Mouse (Mus musculus) forebrain, embryonic 12.5 days (tissue): ENCODE results near the gene Tgoln1. TPM values are rescaled to one million over a fixed set of nuclear protein-coding genes. Genes with fewer than 3 reads are reported as not detected.

Experiments used
- ATAC-seq: fragments of 200-750 bp; cut with Nextera tagmentation; 2 replicates; pipeline ENCODE4 v1.8.0; 2017; ENCODE audit warnings: moderate TSS enrichment; ENCODE audit not compliant: low FRiP score
- H3K27ac ChIP-seq: fragments of 300-500 bp; sonication (generic); 2 replicates; pipeline ENCODE4 v1.5.1; 2016; ENCODE audit warnings: mild to moderate bottlenecking
- H3K27me3 ChIP-seq: fragments of 300-500 bp; sonication (generic); 2 replicates; pipeline ENCODE4 v1.6.1; 2016; ENCODE audit warnings: mild to moderate bottlenecking
- H3K36me3 ChIP-seq: fragments of 300-500 bp; sonication (generic); replicated peaks from 2 replicates; pipeline ENCODE4 v1.6.1; 2016; ENCODE audit warnings: mild to moderate bottlenecking
- H3K4me1 ChIP-seq: fragments of 300-500 bp; sonication (generic); 2 replicates; pipeline ENCODE4 v1.6.1; 2016
- H3K4me2 ChIP-seq: fragments of 300-500 bp; sonication (generic); 2 replicates; pipeline ENCODE4 v1.6.1; 2016; ENCODE audit warnings: mild to moderate bottlenecking, moderate library complexity
- H3K4me3 ChIP-seq: fragments of 300-500 bp; sonication (generic); replicated peaks from 2 replicates; pipeline ENCODE4 v1.5.1; 2016; ENCODE audit warnings: mild to moderate bottlenecking
- H3K9ac ChIP-seq: fragments of 300-500 bp; sonication (generic); 2 replicates; pipeline ENCODE4 v1.6.1; 2016; ENCODE audit warnings: mild to moderate bottlenecking
- H3K9me3 ChIP-seq: fragments of 300-500 bp; sonication (generic); 2 replicates; pipeline ENCODE4 v1.6.1; 2016
- WGBS: fragments of 180-500 bp; shearing (Covaris S2); methylation state at CpG from one replicate; pipeline ENCODE4 v1.1.7; 2016; 5-methylcytosine and 5-hydroxymethylcytosine counted together
- polyA plus RNA-seq: library from polyadenylated mRNA; unstranded; fragments of >200 nt; fragmentation: Nextera tagmentation; extraction: Ambion mirVana; gene quantifications from 2 replicates; pipeline ENCODE4 v1.2.1, GENCODE M21; 2016

The Tgoln1 gene
- polyA plus RNA-seq, 1 experiment from 2014 or later = 31.0 TPM

DNA sequence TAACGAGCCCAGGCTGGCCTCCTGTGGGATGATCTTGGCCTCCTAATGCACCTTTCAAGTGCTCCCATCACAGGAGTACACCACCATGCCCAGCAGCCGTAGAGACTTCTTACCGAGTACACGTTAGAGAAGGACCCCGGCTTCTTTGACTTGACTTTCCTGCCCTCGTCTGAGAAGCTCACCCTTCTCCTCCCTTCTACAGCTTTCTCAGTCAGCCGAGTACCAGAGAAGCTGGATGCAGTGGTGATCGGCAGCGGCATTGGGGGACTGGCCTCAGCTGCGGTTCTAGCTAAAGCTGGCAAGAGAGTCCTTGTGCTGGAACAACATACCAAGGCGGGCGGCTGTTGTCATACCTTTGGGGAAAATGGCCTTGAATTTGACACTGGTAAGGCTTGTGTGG is 16.0 kb downstream of the Tgoln1 start:
- Histone ChIP-seq H3K9me3 (no peaks in the 10 kb centered on the region), H3K27ac (no peak overlapping the region), H3K27me3 (no peaks in the 10 kb centered on the region), H3K36me3 (peaks cover 8% of the 10 kb centered on the region; the same call in 1 of the 2 replicates), H3K9ac (no peak overlapping the region), H3K4me1 (peaks cover 21% of the 10 kb centered on the region), H3K4me2 (no peak overlapping the region), H3K4me3 (no peak overlapping the region)
- 86% methylated on average over 12 of the region's 12 CpGs for WGBS
- no peak for ATAC-seq

DNA sequence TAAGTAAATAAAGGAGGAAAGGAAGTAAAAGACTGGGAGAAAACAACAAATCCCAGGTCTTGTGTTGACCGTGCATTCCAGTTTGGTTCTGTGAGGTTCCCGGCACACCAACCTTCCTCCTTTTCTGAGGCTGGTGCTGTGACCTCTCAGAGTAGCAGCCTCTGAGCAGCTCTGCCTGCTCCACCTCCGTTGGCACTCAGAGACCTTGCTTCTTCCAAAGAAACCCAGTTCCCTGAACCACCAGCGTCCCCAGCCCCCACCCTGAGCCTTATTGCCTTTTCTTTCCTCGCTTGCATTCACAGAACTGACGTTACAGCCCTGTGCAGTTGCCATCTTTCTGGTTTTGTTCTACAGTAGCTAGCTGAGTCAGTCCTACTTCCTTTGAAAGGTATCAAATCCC is 16.6 kb downstream of the Tgoln1 start:
- no peak overlapping the region for H3K27ac ChIP-seq
- no peak overlapping the region for H3K9ac ChIP-seq
- 77% methylated on average over 6 of the region's 6 CpGs for WGBS
- no peak overlapping the region for H3K4me2 ChIP-seq
- H3K4me1 ChIP-seq = peaks cover 21% of the 10 kb centered on the region
- H3K36me3 ChIP-seq = 0 out of 2 replicates have a peak, but pooled peaks cover 8% of the 10 kb centered on the region
- H3K27me3 ChIP-seq = no peaks in the 10 kb centered on the region
- no peaks in the 10 kb centered on the region for H3K9me3 ChIP-seq
- no peak overlapping the region for H3K4me3 ChIP-seq
- no peak for ATAC-seq

DNA sequence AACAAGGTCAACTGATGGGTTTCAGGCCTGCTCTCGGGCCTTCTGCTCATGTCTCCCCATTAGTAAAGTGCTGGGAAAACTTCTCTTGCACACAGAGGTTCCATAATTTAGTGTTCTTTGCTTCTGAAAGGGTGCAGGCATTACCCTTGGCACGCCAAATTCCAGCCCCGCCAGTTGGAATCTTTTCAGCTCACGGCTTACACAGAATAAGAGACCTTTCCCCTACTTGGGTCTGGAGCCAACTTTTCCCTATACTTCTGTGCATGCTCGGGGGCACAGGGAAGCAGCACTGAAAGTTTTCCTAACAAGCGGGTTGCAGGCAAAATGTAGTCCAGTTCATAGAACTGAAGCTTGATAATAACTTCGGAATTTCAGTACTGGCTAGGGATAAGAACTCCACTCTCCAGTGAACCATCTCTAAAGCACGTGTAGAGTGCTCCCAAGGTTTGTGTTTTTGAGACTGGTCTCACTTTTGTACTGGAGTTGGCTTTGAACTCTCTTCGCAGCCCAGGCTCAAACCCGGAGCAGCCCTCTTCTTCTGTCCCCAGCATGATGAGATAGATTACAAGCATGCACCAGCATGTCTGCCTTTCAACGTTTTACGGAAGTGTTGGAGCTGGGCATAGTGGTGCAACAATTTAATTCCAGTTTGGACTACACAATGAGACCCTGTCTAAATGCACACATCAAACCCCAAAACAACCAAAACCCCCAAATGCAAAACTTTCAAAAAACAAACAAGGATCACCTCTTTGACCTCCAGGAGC is 17.8 kb downstream of the Tgoln1 start:
- WGBS = 50% methylated on average over 12 of the region's 12 CpGs
- Histone ChIP-seq H3K36me3 (0 out of 2 replicates have a peak, but pooled peaks cover 5% of the 10 kb centered on the region), H3K9ac (peak overlapping the region; percentile 57; the same call in 1 of the 2 replicates), H3K4me2 (peak overlapping the region; percentile 64), H3K27me3 (no peaks in the 10 kb centered on the region), H3K4me3 (peak overlapping the region; percentile 58), H3K27ac (0 out of 2 replicates have a peak overlapping the region, but pooled peaks have one; percentile 10), H3K9me3 (no peaks in the 10 kb centered on the region), H3K4me1 (peaks cover 21% of the 10 kb centered on the region)
- ATAC-seq = peak; percentile 24; the same call in 1 of the 2 replicates

DNA sequence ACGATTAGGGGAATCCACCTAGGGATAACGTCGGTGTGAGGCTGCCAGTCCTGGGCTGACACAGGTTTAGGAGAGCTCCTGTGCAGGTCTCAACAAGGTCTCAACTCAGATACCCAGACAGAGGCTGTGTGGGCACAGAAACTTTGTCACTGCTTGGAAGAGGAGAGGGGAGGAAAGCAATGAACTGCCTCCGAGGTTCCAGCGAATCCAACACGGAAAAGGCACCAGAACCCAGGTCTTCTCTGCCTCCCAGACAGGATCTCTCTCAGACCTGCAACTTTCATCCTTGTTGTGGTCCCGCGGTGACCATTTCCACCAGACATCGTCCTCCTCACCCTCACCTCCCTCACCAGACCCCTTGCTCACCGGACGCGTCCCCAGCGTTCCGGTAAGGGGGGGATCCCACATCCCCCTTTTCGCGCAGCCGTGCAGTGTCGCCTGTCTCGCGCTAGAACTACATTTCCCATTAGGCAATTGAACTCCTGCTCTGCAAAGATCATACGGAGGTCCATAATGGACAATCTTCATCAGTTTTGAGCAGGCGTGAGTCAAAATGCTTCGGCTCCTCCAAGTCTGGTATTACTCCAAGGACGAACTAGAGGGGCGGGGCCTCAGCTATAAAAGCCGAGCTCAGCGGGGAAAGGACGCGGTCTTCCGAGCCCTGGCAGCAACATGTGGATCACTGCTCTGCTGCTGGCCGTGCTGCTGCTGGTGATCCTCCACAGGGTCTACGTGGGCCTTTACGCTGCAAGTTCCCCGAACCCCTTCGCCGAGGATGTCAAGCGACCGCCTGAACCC is 18.6 kb downstream of the Tgoln1 start, which contains the start of the genes Elmod3 and Retsat:
TSS of gene Elmod3 (minus strand) at position 458 of the 798 bp plus-strand sequence.
TSS of gene Retsat (plus strand) at position 520 of the 798 bp plus-strand sequence.
- H3K9me3 ChIP-seq = no peaks in the 10 kb centered on the region
- H3K27me3 ChIP-seq = no peaks in the 10 kb centered on the region
- H3K27ac ChIP-seq = 0 out of 2 replicates have a peak within 1 kb of the TSS, but pooled peaks have one; percentile 10
- peak within 1 kb of the TSS; percentile 58 for H3K4me3 ChIP-seq
- H3K4me2 ChIP-seq = peak within 1 kb of the TSS; percentile 64
- peaks cover 21% of the 10 kb centered on the region for H3K4me1 ChIP-seq
- WGBS = 2% methylated on average over 38 of the region's 38 CpGs
- H3K36me3 ChIP-seq = no peaks in the 10 kb centered on the region
- ATAC-seq = peak; percentile 93
- peak within 1 kb of the TSS; percentile 64 for H3K9ac ChIP-seq

DNA sequence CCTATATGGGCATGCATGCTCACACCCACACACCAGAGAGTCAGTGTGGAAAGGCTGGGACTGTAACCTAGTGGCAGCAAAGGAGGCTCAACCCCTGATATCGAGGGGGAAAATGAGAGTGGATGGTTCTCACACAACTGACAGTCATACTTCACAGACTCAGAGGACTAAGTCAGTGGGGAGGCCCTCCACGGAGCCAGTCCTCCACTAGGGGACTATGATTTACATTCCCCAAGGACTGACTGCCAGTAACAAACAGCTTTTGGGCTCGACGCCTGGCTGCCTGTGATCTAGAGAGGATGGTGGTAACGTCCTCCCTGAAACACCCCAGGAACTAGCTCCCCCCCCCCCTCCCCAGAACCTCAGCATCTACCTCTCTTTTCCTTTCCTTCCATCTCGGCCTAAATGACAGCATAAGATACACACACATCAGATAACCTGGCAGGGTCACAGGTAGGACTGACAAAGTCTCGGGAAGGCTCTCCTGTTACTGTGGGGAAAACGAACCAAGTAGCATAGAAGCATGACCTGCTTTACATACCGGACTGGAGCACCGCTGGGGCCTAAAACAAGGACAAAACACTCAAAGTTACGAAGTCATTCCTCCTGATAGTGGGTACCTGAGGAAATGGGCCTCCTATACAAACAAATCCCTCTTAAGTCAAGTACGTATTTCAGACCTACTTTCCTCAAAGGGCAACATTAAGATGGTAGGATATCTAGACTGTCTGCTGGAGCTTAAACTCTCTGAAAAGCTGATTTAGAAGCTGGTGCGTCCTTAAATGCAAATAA is 19.5 kb downstream of the Tgoln1 start:
- H3K27me3 ChIP-seq = no peaks in the 10 kb centered on the region
- H3K9ac ChIP-seq = peak overlapping the region; percentile 64
- H3K4me3 ChIP-seq = peak overlapping the region; percentile 58
- ATAC-seq = no peak
- H3K27ac ChIP-seq = no peak overlapping the region
- H3K9me3 ChIP-seq = no peaks in the 10 kb centered on the region
- WGBS = 54% methylated on average over 13 of the region's 13 CpGs
- H3K4me1 ChIP-seq = peaks cover 21% of the 10 kb centered on the region
- H3K4me2 ChIP-seq = peak overlapping the region; percentile 64
- no peaks in the 10 kb centered on the region for H3K36me3 ChIP-seq

DNA sequence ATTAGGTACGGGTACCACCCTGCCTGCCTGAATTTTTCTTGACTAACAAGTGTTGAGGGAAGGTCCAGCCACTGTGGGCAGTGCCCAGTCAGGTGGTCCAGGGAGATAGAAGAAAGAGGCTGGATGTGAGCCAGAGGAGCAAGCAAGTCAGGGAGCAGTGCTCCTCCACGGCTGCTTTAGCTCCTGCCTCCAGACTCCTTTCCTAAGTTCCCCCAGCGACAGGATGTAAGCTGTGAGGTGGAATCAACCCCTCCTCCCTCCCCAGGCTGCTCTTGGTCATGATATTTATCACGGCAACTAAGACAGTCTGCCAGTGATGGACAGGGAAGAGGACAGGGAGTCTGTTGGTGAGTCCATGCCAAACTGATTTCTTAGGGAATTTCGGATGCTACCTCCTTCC is 22.9 kb downstream of the Tgoln1 start:
- H3K4me2 ChIP-seq = no peak overlapping the region
- H3K36me3 ChIP-seq = no peaks in the 10 kb centered on the region
- no peak overlapping the region for H3K27ac ChIP-seq
- no peak for ATAC-seq
- peaks cover 17% of the 10 kb centered on the region for H3K4me1 ChIP-seq
- H3K27me3 ChIP-seq = no peaks in the 10 kb centered on the region
- H3K9ac ChIP-seq = no peak overlapping the region
- H3K9me3 ChIP-seq = no peaks in the 10 kb centered on the region
- H3K4me3 ChIP-seq = no peak overlapping the region
- 72% methylated on average over 5 of the region's 5 CpGs for WGBS

DNA sequence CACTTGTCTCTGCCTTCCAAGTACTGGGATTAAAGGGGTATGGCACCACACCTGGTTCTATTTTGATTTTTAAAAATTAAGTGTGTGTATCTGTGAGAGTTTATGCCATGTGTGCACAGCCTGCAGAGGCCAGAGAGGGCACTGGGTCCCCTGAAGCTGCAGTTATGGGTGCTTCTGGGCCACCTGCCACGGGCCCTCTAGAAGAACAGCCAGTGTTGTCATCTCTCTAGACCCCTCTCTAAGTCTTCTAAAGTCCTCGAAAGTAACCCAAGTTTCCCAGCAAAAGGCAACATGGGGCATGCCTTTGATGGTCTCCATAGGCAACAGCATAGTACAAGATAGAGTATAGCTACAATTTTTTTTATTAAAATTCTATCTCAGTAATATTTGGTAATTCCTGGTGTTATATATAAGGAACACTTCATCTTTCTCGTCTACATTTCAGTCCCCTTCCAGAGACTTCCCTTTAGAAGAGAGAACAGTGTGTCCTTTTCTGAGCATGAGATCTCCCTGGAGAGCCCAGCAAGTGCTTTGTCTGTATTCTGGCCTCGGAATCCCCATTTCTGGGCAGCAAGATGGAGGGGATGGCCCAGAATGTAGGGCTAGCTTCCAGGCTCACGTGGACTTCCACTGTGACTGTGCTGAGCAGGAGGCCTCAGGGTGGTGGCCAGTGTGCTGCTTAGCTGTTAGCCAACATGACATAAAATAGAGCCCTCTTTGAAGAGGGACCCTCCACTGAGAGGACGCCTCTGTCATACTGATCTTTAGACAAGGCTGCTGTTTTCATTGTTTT is 23.6 kb downstream of the Tgoln1 start:
- Histone ChIP-seq H3K4me1 (peaks cover 13% of the 10 kb centered on the region), H3K9ac (no peak overlapping the region), H3K27ac (no peak overlapping the region), H3K4me2 (no peak overlapping the region), H3K27me3 (no peaks in the 10 kb centered on the region), H3K9me3 (no peaks in the 10 kb centered on the region), H3K36me3 (no peaks in the 10 kb centered on the region), H3K4me3 (no peak overlapping the region)
- 81% methylated on average over 6 of the region's 6 CpGs for WGBS
- ATAC-seq = no peak

DNA sequence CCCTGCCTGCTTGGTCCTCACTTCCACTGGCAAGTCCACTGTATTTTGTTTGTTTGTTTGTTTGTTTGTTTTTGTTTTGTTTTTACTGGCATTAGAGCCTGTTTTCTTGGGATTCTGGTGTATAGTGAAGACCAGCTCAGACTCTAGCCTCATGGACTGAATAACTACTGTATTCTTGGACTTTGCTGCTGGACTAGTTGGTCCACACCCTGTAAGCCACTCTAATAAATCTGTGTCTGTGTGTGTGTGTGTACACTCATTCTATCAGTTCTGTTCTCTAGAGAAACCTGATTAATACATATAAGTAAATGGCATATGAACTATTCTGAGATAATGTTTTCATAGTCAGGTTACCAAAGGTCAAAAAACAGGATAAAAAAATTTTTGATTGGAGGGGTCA is 26.7 kb downstream of the Tgoln1 start:
- Histone ChIP-seq H3K36me3 (peaks cover 3% of the 10 kb centered on the region; the same call in 1 of the 2 replicates), H3K4me1 (no peaks in the 10 kb centered on the region), H3K9me3 (no peaks in the 10 kb centered on the region), H3K27ac (no peak overlapping the region), H3K27me3 (no peaks in the 10 kb centered on the region), H3K4me3 (no peak overlapping the region), H3K9ac (no peak overlapping the region), H3K4me2 (no peak overlapping the region)
- no peak for ATAC-seq

DNA sequence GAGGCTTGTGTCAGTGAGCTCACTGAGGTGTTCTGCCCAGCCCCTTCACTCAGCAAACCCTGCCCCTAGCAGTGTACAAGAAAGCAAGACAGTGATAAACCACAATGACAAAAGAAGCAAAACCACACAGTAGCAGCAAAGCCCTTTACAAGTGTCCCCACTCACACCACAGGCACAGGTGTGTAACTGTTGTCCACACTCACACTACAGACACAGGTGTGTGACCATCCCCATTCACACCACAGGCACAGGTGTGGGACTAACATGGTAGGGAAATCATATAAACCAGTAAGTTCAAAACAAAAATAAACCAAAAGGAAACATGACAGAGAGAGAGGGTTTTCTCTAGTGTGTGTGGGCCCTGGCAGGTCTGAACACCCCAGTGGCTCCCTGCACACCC is 28.5 kb downstream of the Tgoln1 start:
- Histone ChIP-seq H3K9me3 (no peaks in the 10 kb centered on the region), H3K9ac (no peak overlapping the region), H3K4me2 (no peak overlapping the region), H3K27me3 (no peaks in the 10 kb centered on the region), H3K4me3 (no peak overlapping the region), H3K4me1 (no peaks in the 10 kb centered on the region), H3K36me3 (peaks cover 3% of the 10 kb centered on the region; the same call in 1 of the 2 replicates), H3K27ac (no peak overlapping the region)
- no peak for ATAC-seq

DNA sequence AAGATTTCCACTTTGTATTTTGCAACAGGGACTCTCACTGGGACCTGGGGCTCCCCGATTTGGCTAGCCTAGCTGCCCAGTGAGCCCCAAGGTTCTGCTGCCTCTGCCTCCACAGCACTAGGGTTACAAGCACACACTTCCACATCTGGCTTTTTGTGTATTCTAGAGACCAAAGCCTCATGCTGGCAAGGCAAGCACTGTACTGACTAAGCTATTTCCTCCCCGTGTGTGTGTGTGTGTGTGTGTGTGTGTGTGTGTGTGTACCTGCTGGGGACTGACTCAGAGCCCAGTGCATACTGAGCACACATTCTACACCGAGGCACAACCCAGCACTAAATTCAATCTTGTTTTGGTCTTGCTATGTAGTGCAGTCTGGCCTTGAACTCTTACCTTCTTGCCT is 30.1 kb downstream of the Tgoln1 start:
- no peaks in the 10 kb centered on the region for H3K27me3 ChIP-seq
- no peak overlapping the region for H3K4me2 ChIP-seq
- no peak overlapping the region for H3K4me3 ChIP-seq
- no peak overlapping the region for H3K27ac ChIP-seq
- 82% methylated on average over 3 of the region's 3 CpGs for WGBS
- ATAC-seq = no peak
- H3K9me3 ChIP-seq = no peaks in the 10 kb centered on the region
- peaks cover 3% of the 10 kb centered on the region; the same call in 1 of the 2 replicates for H3K36me3 ChIP-seq
- H3K9ac ChIP-seq = no peak overlapping the region
- H3K4me1 ChIP-seq = no peaks in the 10 kb centered on the region

DNA sequence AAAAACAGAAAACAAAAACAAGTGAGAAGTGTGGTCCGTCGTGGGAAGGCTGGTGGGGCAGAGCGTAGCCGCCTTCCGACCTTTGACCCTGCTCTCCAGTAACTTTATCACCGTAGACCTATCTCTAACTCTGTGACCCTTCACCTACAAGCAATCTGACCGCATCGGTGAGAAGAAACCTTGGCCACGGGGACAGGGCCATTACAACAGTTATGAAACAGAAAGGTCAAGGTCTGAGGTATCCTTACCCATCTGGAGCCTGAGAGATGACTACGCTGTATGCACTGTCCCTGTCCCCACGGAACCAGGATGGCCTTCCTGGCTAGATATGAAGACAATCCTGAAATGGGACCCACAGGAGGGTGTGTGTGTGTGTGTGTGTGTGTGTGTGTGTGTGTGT is 32.6 kb downstream of the Tgoln1 start:
- Histone ChIP-seq H3K27me3 (no peaks in the 10 kb centered on the region), H3K9me3 (no peaks in the 10 kb centered on the region), H3K4me3 (no peak overlapping the region), H3K9ac (no peak overlapping the region), H3K27ac (no peak overlapping the region), H3K4me1 (no peaks in the 10 kb centered on the region), H3K4me2 (no peak overlapping the region), H3K36me3 (peaks cover 9% of the 10 kb centered on the region; the same call in 1 of the 2 replicates)
- no peak for ATAC-seq
- WGBS = 86% methylated on average over 11 of the region's 11 CpGs
